Mouse (Mus musculus) forebrain, postnatal 0 days (tissue): ENCODE measurements around the gene Sult2a1. TPM values are rescaled to one million over a fixed set of nuclear protein-coding genes. Genes with fewer than 3 reads are reported as not detected.
"Not testable (repeated sequence)": the region's sequence is repeated elsewhere in the genome, so short reads cannot be mapped to it uniquely, and the experiment has no call there.

Source experiments
- ATAC-seq: fragments of 200-750 bp; cut with Nextera tagmentation; 2 replicates; pipeline ENCODE4 v1.8.0; 2017; ENCODE audit warnings: mild to moderate bottlenecking, moderate library complexity
- DNase-seq: peaks from one replicate; pipeline ENCODE4 v3.0.0-alpha.2; 2015
- H3K27ac ChIP-seq: fragments of 300-500 bp; sonication (generic); 2 replicates; pipeline ENCODE4 v1.5.1; 2014; ENCODE audit warnings: low read depth, mild to moderate bottlenecking, antibody characterized with exemption, low read length, moderate library complexity, mixed read lengths
- H3K27me3 ChIP-seq: fragments of 300-500 bp; sonication (generic); 2 replicates; pipeline ENCODE4 v1.6.1; 2014; ENCODE audit warnings: mild to moderate bottlenecking, low read length, mixed read lengths; ENCODE audit not compliant: insufficient read depth
- H3K36me3 ChIP-seq: fragments of 300-500 bp; sonication (generic); 2 replicates; pipeline ENCODE4 v1.6.1; 2014; ENCODE audit warnings: mild to moderate bottlenecking, moderate library complexity; ENCODE audit not compliant: insufficient read depth
- H3K4me1 ChIP-seq: fragments of 300-500 bp; sonication (generic); 2 replicates; pipeline ENCODE4 v1.6.1; 2014; ENCODE audit warnings: antibody characterized with exemption; ENCODE audit not compliant: insufficient read depth
- H3K4me2 ChIP-seq: fragments of 300-500 bp; sonication (generic); 2 replicates; pipeline ENCODE4 v1.6.1; 2014; ENCODE audit warnings: low read depth, mild to moderate bottlenecking, moderate library complexity
- H3K4me3 ChIP-seq: fragments of 300-500 bp; sonication (generic); 2 replicates; pipeline ENCODE4 v1.5.1; 2014; ENCODE audit warnings: low read depth, low read length, mixed read lengths
- H3K9ac ChIP-seq: fragments of 300-500 bp; sonication (generic); 2 replicates; pipeline ENCODE4 v1.6.1; 2014; ENCODE audit warnings: mild to moderate bottlenecking
- H3K9me3 ChIP-seq: fragments of 300-500 bp; sonication (generic); 2 replicates; pipeline ENCODE4 v1.6.1; 2016; ENCODE audit warnings: low read length
- CTCF ChIP-seq: sonication (generic); IDR thresholded peaks from 2 replicates; pipeline ENCODE4 v1.5.1; 2016; ENCODE audit warnings: antibody characterized with exemption, control low read depth, low read depth
- WGBS: fragments of 180-500 bp; shearing (Covaris S2); extraction: QIAGEN DNeasy Blood & Tissue Kit; methylation state at CpG from one replicate; pipeline ENCODE4 v1.1.7; 2014; 5-methylcytosine and 5-hydroxymethylcytosine counted together
- polyA plus RNA-seq: library from polyadenylated mRNA; unstranded; fragments of >200 nt; fragmentation: Nextera tagmentation; extraction: Ambion mirVana; gene quantifications from 2 replicates; pipeline ENCODE4 v1.2.1, GENCODE M21; 2015
- total RNA-seq: library from RNA; depleted of rRNA; stranded (reverse); fragments of >200 nt; gene quantifications from 2 replicates; pipeline ENCODE4 v1.2.3, GENCODE M21; 2014; rRNA removed

The Sult2a1 gene
- total RNA-seq: not detected in 2 replicates
- polyA plus RNA-seq: not detected in 2 replicates

GRCm38 (mm10) chr7:13837309-13837708 is at the start of gene Sult2a1:
Sult2a1 (minus strand) TSS chr7:13837409.
- H3K4me3 ChIP-seq, H3K9ac ChIP-seq, ATAC-seq, H3K27me3 ChIP-seq, H3K36me3 ChIP-seq, H3K9me3 ChIP-seq, DNase-seq, H3K4me2 ChIP-seq, H3K4me1 ChIP-seq, H3K27ac ChIP-seq: not testable (repeated sequence)
- 100% methylated on average over 1 of the region's 2 CpGs for WGBS

- Histone ChIP-seq H3K36me3 (no peaks in the 10 kb centered on the region), H3K27me3 (no peaks in the 10 kb centered on the region), H3K9me3 (peaks cover 9% of the 10 kb centered on the region; the same call in 1 of the 2 replicates), H3K27ac (no peak overlapping the region), H3K4me3 (no peak overlapping the region), H3K4me1 (no peaks in the 10 kb centered on the region), H3K4me2 (no peak overlapping the region), H3K9ac (no peak overlapping the region)
- DNase-seq (no peak), ATAC-seq (no peak)
- 82% methylated on average over 1 of the region's 1 CpGs for WGBS
- no peak for TF ChIP-seq CTCF
Observed at GRCm38 (mm10) chr7:13813913-13814312, 23.3 kb downstream of the Sult2a1 start.

Other genes starting within 250 kb of the Sult2a1 start
- gene Sult2a5, start 213.4 kb downstream of the Sult2a1 start, total RNA-seq: not detected in 2 replicates
- not detected in 2 replicates for gene Sult2a5, start 213.4 kb downstream of the Sult2a1 start, polyA plus RNA-seq
- not detected in 2 replicates for gene Sult2a2, start 103.9 kb downstream of the Sult2a1 start, total RNA-seq
- not detected in 2 replicates for gene Sult2a2, start 103.9 kb downstream of the Sult2a1 start, polyA plus RNA-seq
- gene Sult2a4, start 152.2 kb upstream of the Sult2a1 start, total RNA-seq: not detected in 2 replicates
- not detected in 2 replicates for gene Sult2a4, start 152.2 kb upstream of the Sult2a1 start, polyA plus RNA-seq